Mouse (Mus musculus) testis, adult 2 months (tissue): ENCODE measurements at regions not wholly inside any gene's neighbourhood (a gene's known extent, or its start where the extent isn't known, plus 50 kb on each side); places are given as distances from the start of the nearest gene placed in this dataset.

ENCODE experiments used
- H3K27ac ChIP-seq: fragments of 200-500 bp; 2 replicates; pipeline ENCODE4 v1.5.1; 2012; ENCODE audit warnings: low read depth, low read length; ENCODE audit not compliant: control insufficient read depth, insufficient read depth
- H3K27me3 ChIP-seq: fragments of 200-500 bp; 2 replicates; pipeline ENCODE4 v1.6.1; 2012; ENCODE audit warnings: mild to moderate bottlenecking, low read length, moderate library complexity; ENCODE audit not compliant: control insufficient read depth, insufficient read depth
- H3K36me3 ChIP-seq: fragments of 200-500 bp; 2 replicates; pipeline ENCODE4 v1.6.1; 2012; ENCODE audit warnings: mild to moderate bottlenecking, low read length; ENCODE audit not compliant: control insufficient read depth, insufficient read depth
- H3K4me1 ChIP-seq: fragments of 200-500 bp; 2 replicates; pipeline ENCODE4 v1.6.1; 2012; ENCODE audit warnings: low read length; ENCODE audit not compliant: control insufficient read depth, insufficient read depth
- H3K4me3 ChIP-seq: fragments of 200-500 bp; 2 replicates; pipeline ENCODE4 v1.5.1; 2012; ENCODE audit warnings: low read depth, mild to moderate bottlenecking, low read length, moderate library complexity, mixed read lengths; ENCODE audit not compliant: control insufficient read depth
- CTCF ChIP-seq: fragments of 200-500 bp; IDR thresholded peaks from 2 replicates; pipeline ENCODE4 v1.5.1; 2012; ENCODE audit warnings: low read depth, mild to moderate bottlenecking, inconsistent platforms, low read length, moderate library complexity; ENCODE audit not compliant: control insufficient read depth, insufficient read depth, insufficient replicate concordance
- POLR2A ChIP-seq: fragments of 200-500 bp; IDR thresholded peaks from 2 replicates; pipeline ENCODE4 v1.6.1; 2012; ENCODE audit warnings: low read depth, mild to moderate bottlenecking, inconsistent platforms, low read length, moderate library complexity; ENCODE audit not compliant: control insufficient read depth

DNA sequence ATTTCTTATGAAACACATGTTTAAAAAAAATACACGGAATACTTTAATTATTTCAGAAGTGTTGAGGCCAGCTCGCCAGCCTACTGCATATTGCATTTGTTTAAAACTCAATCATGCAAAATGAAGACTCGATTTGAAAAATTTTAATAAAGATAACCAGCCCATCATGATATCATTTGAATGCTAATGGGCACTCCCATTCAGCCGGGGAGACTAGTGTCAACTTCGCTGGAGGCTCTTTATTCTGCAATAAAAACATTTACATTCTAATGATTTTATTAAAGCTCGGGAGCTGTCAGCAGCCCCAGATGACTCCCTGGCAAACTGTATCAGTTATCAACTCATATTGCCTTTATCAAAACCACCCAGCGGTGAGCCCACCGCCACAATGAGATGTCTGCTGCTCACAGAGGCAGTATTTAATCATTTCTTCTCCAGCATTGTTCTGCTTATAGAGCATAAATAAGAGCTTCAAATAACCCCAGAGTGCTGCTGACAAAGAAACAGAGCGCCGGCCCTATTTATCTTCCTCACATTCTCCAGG, 287.4 kb downstream of the Irx1 start:
- TF ChIP-seq POLR2A (no peak), CTCF (no peak)
- no peaks in the 10 kb centered on the region for H3K36me3 ChIP-seq
- H3K4me1 ChIP-seq, result no peaks in the 10 kb centered on the region
- no peaks in the 10 kb centered on the region for H3K27me3 ChIP-seq
- no peak overlapping the region for H3K27ac ChIP-seq
- H3K4me3 ChIP-seq, result no peak overlapping the region

DNA sequence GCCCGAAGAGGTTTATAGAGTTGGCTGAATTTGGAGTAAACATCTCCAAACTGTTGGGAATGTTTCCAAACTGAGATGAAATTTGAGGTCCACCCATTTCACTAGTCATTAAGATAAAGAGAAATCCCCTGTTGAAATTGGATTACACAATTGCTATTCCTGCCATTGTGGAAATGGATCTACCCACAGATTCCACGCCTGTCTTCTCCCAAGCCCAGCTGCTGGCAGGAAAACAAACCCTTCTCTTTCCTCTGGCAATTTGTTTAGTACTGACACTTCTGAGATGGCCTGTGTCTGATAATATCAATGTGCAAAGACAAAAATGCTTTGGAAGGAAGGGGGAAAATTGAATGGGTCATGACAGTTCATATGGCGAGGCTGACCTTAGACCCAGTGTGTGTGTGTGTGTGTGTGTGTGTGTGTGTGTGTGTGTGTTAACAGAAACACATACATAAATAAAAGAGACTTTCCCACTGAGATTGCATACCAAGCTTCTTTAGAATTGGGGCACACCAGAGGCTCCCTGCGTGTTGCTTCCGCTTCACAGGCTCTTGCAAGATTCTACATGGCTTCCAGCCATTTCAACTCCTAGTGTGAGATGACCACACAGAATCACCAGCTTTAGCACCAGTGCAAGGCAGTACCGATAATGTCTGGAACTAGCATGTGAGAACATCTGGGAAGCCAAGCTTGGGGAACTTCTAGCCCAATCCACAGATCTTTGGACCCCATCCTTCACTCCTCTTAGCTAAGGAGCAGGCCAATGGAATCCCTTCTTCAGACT, 293.4 kb downstream of the Irx1 start:
- no peak overlapping the region for H3K4me3 ChIP-seq
- no peaks in the 10 kb centered on the region for H3K4me1 ChIP-seq
- no peak overlapping the region for H3K27ac ChIP-seq
- TF ChIP-seq CTCF, result no peak
- TF ChIP-seq POLR2A, result no peak
- no peaks in the 10 kb centered on the region for H3K36me3 ChIP-seq
- no peaks in the 10 kb centered on the region for H3K27me3 ChIP-seq

DNA sequence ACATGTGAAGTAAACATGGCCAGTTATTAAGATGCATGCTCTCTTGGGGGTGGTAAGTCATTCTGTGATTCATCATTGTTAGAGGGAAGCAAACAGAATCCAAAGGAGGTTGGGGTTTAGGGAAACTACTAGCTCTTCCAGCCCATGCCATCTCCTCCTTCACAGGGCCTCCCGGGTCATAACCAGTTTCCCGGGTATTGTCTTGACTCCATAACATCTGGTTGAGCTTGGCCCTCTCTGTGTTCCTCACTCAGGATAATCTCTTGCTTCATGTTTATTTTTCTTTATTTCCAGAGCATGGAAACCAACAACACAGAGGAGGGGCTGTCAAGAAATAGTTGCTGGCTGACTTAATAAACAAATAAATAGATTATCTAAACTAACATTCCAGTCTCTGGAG, 295.3 kb downstream of the Irx1 start:
- Histone ChIP-seq H3K36me3 (no peaks in the 10 kb centered on the region), H3K4me1 (no peaks in the 10 kb centered on the region), H3K27ac (no peak overlapping the region), H3K27me3 (no peaks in the 10 kb centered on the region), H3K4me3 (no peak overlapping the region)
- no peak for TF ChIP-seq CTCF
- TF ChIP-seq POLR2A, result no peak

DNA sequence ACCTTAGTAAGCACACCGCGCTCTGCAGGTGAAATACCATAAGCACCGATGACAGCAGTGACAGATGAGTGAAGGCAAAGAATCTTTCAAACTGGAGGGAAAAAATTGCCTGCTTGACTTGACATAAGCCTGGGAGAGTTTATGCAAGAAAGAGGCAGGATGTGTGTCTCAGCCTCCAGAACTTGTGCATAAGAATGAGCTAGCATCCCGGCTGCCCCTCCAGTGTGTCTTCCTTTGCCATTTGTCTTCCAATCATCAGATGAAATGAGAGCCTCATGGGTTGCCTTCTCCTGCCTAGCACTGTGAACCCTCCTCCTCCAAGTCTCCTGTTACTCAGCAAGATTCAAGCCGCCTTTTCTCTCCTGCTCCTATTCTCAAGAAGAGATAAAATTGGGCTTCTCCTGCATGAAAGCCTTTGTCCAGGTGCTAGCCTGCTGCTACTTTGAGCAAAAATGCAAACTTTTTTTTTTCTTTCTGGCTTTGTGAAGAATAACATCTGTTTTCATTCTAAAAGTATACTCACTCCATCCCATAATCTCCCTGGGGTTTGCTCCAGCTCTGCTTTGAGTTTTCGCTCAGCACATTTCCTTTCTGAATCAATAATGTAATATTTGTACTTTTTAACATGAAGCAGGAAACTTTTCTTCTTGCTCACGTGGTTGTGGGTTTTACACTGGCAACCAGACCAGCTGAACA, 298.2 kb downstream of the Irx1 start:
- Histone ChIP-seq H3K4me1 (no peaks in the 10 kb centered on the region), H3K27ac (no peak overlapping the region), H3K4me3 (no peak overlapping the region), H3K27me3 (no peaks in the 10 kb centered on the region), H3K36me3 (no peaks in the 10 kb centered on the region)
- TF ChIP-seq POLR2A (no peak), CTCF (no peak)

DNA sequence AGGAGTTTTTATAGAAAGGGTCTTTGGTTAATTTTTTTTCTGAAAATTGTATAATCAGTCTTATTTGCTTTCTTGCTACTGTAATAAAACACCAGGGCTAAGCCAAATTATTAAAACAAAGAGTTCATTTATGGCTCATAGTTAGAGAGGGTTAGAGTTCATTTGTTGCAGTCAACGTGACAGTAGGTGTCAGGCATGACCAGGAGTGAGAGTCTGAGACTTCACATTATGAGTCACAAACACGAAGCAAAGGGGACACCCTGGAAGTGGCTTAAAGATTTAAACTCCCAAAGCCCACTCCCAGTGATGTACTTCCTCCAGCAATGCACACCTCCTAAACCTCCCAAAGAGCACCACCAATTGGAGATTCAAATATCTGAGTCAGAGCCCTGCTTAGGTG, 305.6 kb downstream of the Irx1 start:
- Histone ChIP-seq H3K36me3 (no peaks in the 10 kb centered on the region), H3K27me3 (no peaks in the 10 kb centered on the region), H3K4me1 (no peaks in the 10 kb centered on the region), H3K27ac (no peak overlapping the region), H3K4me3 (no peak overlapping the region)
- TF ChIP-seq POLR2A, result no peak
- no peak for TF ChIP-seq CTCF

DNA sequence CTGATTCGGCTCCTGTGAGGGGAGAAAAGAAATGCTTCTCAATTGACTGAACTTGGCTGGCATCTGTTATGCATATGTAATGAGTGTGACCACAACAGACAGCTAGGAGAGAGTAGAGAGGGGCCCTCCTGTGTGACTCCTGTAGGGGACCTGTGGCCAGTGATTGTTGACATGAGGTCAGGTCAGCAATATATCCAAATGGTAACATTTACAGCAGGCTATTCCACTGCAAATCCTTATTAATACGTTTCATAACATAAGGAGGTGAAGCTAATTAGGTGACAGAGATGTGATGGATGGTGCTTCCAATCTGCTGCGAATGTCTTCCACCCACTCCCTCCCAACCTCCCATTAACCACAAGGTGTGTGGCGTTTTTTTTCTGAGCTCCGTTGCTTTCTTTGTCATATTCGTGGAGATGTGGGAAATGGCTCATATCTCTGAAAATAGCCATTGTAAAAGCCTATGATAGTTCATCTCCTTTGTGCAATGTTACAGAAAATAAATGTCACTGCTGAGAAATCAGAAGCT, 309.5 kb downstream of the Irx1 start:
- H3K27me3 ChIP-seq, result no peaks in the 10 kb centered on the region
- TF ChIP-seq POLR2A (no peak), CTCF (no peak)
- no peaks in the 10 kb centered on the region for H3K36me3 ChIP-seq
- no peaks in the 10 kb centered on the region for H3K4me1 ChIP-seq
- H3K27ac ChIP-seq, result no peak overlapping the region
- H3K4me3 ChIP-seq, result no peak overlapping the region

DNA sequence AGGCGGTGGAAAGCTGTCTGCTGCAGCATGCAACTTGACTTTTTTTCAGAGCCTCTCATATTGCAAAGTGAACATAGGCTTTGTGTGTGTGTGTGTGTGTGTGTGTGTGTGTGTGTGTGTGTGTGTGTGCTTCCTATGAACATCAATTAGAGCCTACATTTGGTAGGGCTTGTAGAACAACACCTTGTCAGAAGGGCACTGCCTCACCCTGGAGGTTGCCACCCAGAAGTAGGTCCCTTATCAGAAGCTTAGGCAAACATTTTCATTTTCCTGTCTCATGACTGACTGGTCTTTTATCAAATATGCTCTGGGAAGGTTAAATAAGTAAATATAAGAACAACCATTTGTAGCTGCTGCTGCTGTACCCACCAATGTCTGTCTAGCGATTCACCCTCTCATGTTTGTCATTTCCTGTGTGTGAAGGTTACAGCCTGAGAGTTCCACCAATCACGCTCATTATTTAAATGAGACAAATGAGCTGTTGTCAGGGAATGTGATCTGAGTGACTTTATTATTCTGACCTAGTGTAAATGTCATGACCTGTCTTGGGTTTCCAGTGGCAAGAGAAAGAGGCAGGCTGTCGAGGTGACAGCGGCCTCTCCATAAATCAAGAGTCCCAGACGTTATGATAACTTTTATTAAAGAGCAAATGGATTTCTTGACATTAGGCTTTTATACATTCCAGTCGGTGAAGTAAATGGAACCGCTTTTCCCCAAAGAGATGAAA, 310.1 kb downstream of the Irx1 start:
- H3K4me3 ChIP-seq, result no peak overlapping the region
- no peaks in the 10 kb centered on the region for H3K36me3 ChIP-seq
- no peaks in the 10 kb centered on the region for H3K4me1 ChIP-seq
- no peaks in the 10 kb centered on the region for H3K27me3 ChIP-seq
- no peak overlapping the region for H3K27ac ChIP-seq
- TF ChIP-seq CTCF, result no peak
- TF ChIP-seq POLR2A, result no peak
